Mouse (Mus musculus) E14TG2a.4 (cell line): ENCODE data around the gene Podxl2.

ENCODE experiments used
- CTCF ChIP-seq: conservative IDR thresholded peaks from 2 replicates; pipeline ENCODE4 v1.5.1; 2014; ENCODE audit warnings: low read length
- NANOG ChIP-seq: IDR thresholded peaks from 2 replicates; pipeline ENCODE4 v1.6.1; 2014; ENCODE audit warnings: borderline replicate concordance, low read length, mixed read lengths
- POU5F1 ChIP-seq: IDR thresholded peaks from 2 replicates; pipeline ENCODE4 v1.6.1; 2014; ENCODE audit warnings: low read length, borderline replicate concordance

DNA sequence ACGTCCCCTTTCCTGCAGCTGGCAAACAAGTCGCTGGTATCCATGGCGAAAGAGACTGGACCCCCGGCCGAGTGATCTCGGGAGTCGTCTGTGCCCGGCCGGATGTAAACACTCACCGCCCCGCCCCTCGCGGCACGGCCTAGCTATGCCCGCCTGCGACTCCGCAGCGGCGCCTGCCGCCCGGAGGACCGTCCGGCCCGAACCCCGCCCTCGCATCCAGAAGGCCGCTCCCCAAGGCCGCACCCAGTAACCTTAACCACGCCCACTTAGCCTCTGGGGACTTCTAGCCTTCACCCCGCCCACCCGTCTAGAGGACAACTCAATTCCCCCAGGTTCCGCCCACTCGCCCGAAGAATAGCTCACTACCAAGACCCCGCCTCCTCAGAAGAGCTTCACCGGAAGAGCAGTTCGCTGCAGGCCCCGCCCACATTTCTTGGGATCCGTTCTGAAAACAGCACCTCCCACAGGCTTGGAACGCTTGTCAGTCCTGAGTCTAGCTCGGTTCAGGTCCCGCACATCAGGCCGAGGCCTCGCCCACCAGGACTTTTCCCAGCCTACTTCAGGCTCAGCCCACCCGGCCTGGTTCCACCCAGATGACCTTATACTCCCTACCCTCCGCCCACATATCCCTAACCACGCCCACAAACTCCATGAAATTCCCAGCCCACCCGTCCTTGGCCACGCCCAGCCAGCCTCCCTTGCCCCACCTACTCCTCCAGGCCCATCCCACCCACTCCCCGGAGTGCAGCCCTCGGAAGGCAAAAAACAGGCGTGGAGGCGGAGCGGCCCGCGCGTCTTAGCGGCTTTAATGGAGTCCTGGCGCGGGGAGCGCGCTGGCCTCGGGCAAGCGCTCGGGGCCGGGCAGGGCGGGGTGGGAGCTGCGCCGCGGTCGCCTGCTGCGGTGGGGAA is 32.8 kb downstream of the Podxl2 start, which contains the start of gene Abtb1:
- TF ChIP-seq CTCF, result no peak
- TF ChIP-seq NANOG, result no peak
- TF ChIP-seq POU5F1, result no peak
